Mouse (Mus musculus) MEL (cell line): ENCODE data around the gene Sema3a. TPM values are rescaled to one million over a fixed set of nuclear protein-coding genes. Genes with fewer than 3 reads are reported as not detected.

Experiments used
- DNase-seq: peaks from one replicate; pipeline ENCODE4 v3.0.0; 2011; ENCODE audit warnings: low read depth, low spot score
- H3K27ac ChIP-seq: 2 replicates; pipeline ENCODE4 v1.5.1; 2012; ENCODE audit warnings: low read depth, mild to moderate bottlenecking, control low read depth, low read length, moderate library complexity; ENCODE audit not compliant: control insufficient read depth
- H3K27me3 ChIP-seq, 2 experiments: fragments of 150-350 bp in 1 of 2; sonication (generic) in 1 of 2; 2 replicates each; pipeline ENCODE4 v1.6.1; 2012; ENCODE audit warnings: low read length in 2 of 2, mild to moderate bottlenecking in 2 of 2, improper control_type of control experiment in 1 of 2, moderate library complexity in 1 of 2; ENCODE audit not compliant: insufficient read depth in 2 of 2, control insufficient read depth in 1 of 2
- H3K36me3 ChIP-seq, 2 experiments: 2 replicates each; pipeline ENCODE4 v1.6.1; 2012 to 2014; ENCODE audit warnings: low read length in 2 of 2, improper control_type of control experiment in 1 of 2, inconsistent platforms in 1 of 2, mild to moderate bottlenecking in 1 of 2; ENCODE audit not compliant: insufficient read depth in 2 of 2, control insufficient read depth in 1 of 2
- H3K4me1 ChIP-seq, 2 experiments: fragments of 150-350 bp in 1 of 2; sonication (generic) in 1 of 2; 2 replicates each; pipeline ENCODE4 v1.6.1; 2012; ENCODE audit warnings: low read length in 2 of 2, improper control_type of control experiment in 1 of 2, mild to moderate bottlenecking in 1 of 2; ENCODE audit not compliant: insufficient read depth in 2 of 2, control insufficient read depth in 1 of 2
- H3K4me3 ChIP-seq, 2 experiments: fragments of 150-350 bp in 1 of 2; sonication (generic) in 1 of 2; 2 replicates each; pipeline ENCODE4 v1.5.1; 2012; ENCODE audit warnings: low read depth in 2 of 2, low read length in 2 of 2, mild to moderate bottlenecking in 2 of 2, moderate library complexity in 2 of 2, control low read depth in 1 of 2, improper control_type of control experiment in 1 of 2; ENCODE audit not compliant: control insufficient read depth in 1 of 2, insufficient read depth in 1 of 2
- H3K79me2 ChIP-seq: 2 replicates; pipeline ENCODE4 v1.6.1; 2012; ENCODE audit warnings: mild to moderate bottlenecking, low read length, moderate library complexity; ENCODE audit not compliant: control insufficient read depth, poor library complexity, insufficient read depth
- H3K9ac ChIP-seq: 2 replicates; pipeline ENCODE4 v1.6.1; 2012; ENCODE audit warnings: low read depth, mild to moderate bottlenecking, control low read depth, low read length, moderate library complexity; ENCODE audit not compliant: control insufficient read depth, poor library complexity, severe bottlenecking
- H3K9me3 ChIP-seq: fragments of 150-350 bp; sonication (generic); replicated peaks from 2 replicates; pipeline ENCODE4 v1.6.1; 2012; ENCODE audit warnings: mild to moderate bottlenecking, low read length, improper control_type of control experiment, moderate library complexity; ENCODE audit not compliant: insufficient read depth
- CHD2 ChIP-seq: IDR thresholded peaks from 2 replicates; pipeline ENCODE4 v1.6.1; 2011; ENCODE audit warnings: low read length, improper control_type of control experiment
- E2F4 ChIP-seq: IDR thresholded peaks from 2 replicates; pipeline ENCODE4 v1.6.1; 2011; ENCODE audit warnings: low read depth, low read length, improper control_type of control experiment, borderline replicate concordance
- ELF1 ChIP-seq: IDR thresholded peaks from 2 replicates; pipeline ENCODE4 v1.6.1; 2014; ENCODE audit warnings: low read depth, mild to moderate bottlenecking, inconsistent platforms, low read length, improper control_type of control experiment, moderate library complexity
- EP300 ChIP-seq, 2 experiments: IDR thresholded peaks; 2 replicates each; pipeline ENCODE4 v1.6.1; 2011; ENCODE audit warnings: improper control_type of control experiment in 2 of 2, low read length in 2 of 2, low read depth in 1 of 2, mild to moderate bottlenecking in 1 of 2
- ETS1 ChIP-seq: IDR thresholded peaks from 2 replicates; pipeline ENCODE4 v1.6.1; 2012; ENCODE audit warnings: low read depth, mild to moderate bottlenecking, inconsistent platforms, low read length, improper control_type of control experiment, moderate library complexity
- HCFC1 ChIP-seq: IDR thresholded peaks from 2 replicates; pipeline ENCODE4 v1.6.1; 2012; ENCODE audit warnings: low read depth, mild to moderate bottlenecking, inconsistent platforms, low read length, improper control_type of control experiment, moderate library complexity
- JUND ChIP-seq: IDR thresholded peaks from 2 replicates; pipeline ENCODE4 v1.6.1; 2011; ENCODE audit warnings: low read depth, mild to moderate bottlenecking, improper control_type of control experiment, low read length
- KAT2A ChIP-seq: conservative IDR thresholded peaks from 2 replicates; pipeline ENCODE4 v1.6.1; 2012; ENCODE audit warnings: low read depth, low read length, improper control_type of control experiment, inconsistent platforms
- MAX ChIP-seq: IDR thresholded peaks from 2 replicates; pipeline ENCODE4 v1.6.1; 2011; ENCODE audit warnings: low read length, improper control_type of control experiment
- MYB ChIP-seq: IDR thresholded peaks from 2 replicates; pipeline ENCODE4 v1.6.1; 2011; ENCODE audit warnings: mild to moderate bottlenecking, low read depth, low read length, improper control_type of control experiment
- MYC ChIP-seq: IDR thresholded peaks from 2 replicates; pipeline ENCODE4 v1.6.1; 2011; ENCODE audit warnings: low read depth, mild to moderate bottlenecking, low read length, improper control_type of control experiment, moderate library complexity
- NRF1 ChIP-seq: IDR thresholded peaks from 2 replicates; pipeline ENCODE4 v1.6.1; 2014; ENCODE audit warnings: low read depth, mild to moderate bottlenecking, inconsistent platforms, low read length, improper control_type of control experiment, moderate library complexity; ENCODE audit not compliant: poor library complexity, insufficient read depth, severe bottlenecking
- POLR2AphosphoS2 ChIP-seq: IDR thresholded peaks from 2 replicates; pipeline ENCODE4 v1.6.1; 2011; ENCODE audit warnings: low read length, improper control_type of control experiment
- RAD21 ChIP-seq: IDR thresholded peaks from 2 replicates; pipeline ENCODE4 v1.6.1; 2011; ENCODE audit warnings: mild to moderate bottlenecking, low read depth, low read length, improper control_type of control experiment
- RCOR1 ChIP-seq: IDR thresholded peaks from 2 replicates; pipeline ENCODE4 v1.6.1; 2012; ENCODE audit warnings: low read depth, mild to moderate bottlenecking, inconsistent platforms, low read length, improper control_type of control experiment
- TAL1 ChIP-seq: IDR thresholded peaks from 2 replicates; pipeline ENCODE4 v1.6.1; 2012; ENCODE audit warnings: mild to moderate bottlenecking, inconsistent platforms, low read length, moderate library complexity, mixed read lengths
- TBP ChIP-seq: IDR thresholded peaks from 2 replicates; pipeline ENCODE4 v1.8.0; 2011; ENCODE audit warnings: low read depth, low read length, improper control_type of control experiment
- USF1 ChIP-seq: IDR thresholded peaks from 2 replicates; pipeline ENCODE4 v1.6.1; 2014; ENCODE audit warnings: low read depth, mild to moderate bottlenecking, inconsistent platforms, low read length, improper control_type of control experiment, moderate library complexity
- ZKSCAN1 ChIP-seq: IDR thresholded peaks from 2 replicates; pipeline ENCODE4 v1.6.1; 2012; ENCODE audit warnings: low read depth, mild to moderate bottlenecking, inconsistent platforms, low read length, improper control_type of control experiment, moderate library complexity
- ZMIZ1 ChIP-seq: IDR thresholded peaks from 2 replicates; pipeline ENCODE4 v1.6.1; 2012; ENCODE audit warnings: low read depth, mild to moderate bottlenecking, inconsistent platforms, low read length, improper control_type of control experiment, moderate library complexity
- ZNF384 ChIP-seq: IDR thresholded peaks from 2 replicates; pipeline ENCODE4 v1.6.1; 2012; ENCODE audit warnings: low read depth, mild to moderate bottlenecking, inconsistent platforms, low read length, improper control_type of control experiment
- polyA plus RNA-seq, 2 experiments: library from polyadenylated mRNA; stranded (reverse) in 1 of 2; unstranded in 1 of 2; fragments of >175 nt in 1 of 2; fragments of >200 nt in 1 of 2; gene quantifications; 2 replicates each; pipeline versions ENCODE4 v1.2.1 to v1.2.4; 2012; ENCODE audit warnings: low replicate concordance in 2 of 2, low read depth in 1 of 2; ENCODE audit not compliant: insufficient read length in 2 of 2, insufficient read depth in 1 of 2, missing spikeins in 1 of 2
- total RNA-seq: library from RNA; depleted of rRNA; stranded (reverse); fragments of 300-350 nt; gene quantifications from 2 replicates; pipeline ENCODE4 v1.2.3, GENCODE M21; 2012

Sema3a gene
- total and polyA plus RNA-seq, 3 experiments: not detected

GRCm38 (mm10) chr5:13318728-13319429 lies 193.7 kb downstream of the Sema3a start:
- no peaks in the 10 kb centered on the region for H3K27me3 ChIP-seq
- H3K4me1 ChIP-seq: no peaks in the 10 kb centered on the region
- H3K9ac ChIP-seq: no peak overlapping the region
- no peak overlapping the region for H3K4me3 ChIP-seq
- no peaks in the 10 kb centered on the region for H3K79me2 ChIP-seq
- no peak overlapping the region for H3K27ac ChIP-seq
- no peaks in the 10 kb centered on the region for H3K9me3 ChIP-seq
- no peaks in the 10 kb centered on the region for H3K36me3 ChIP-seq
- DNase-seq: no peak
- TF ChIP-seq POLR2AphosphoS2 (no peak), RAD21 (no peak), KAT2A (no peak), ZKSCAN1 (no peak), EP300 (IDR thresholded peaks at IDR 0.05; ENCODE audit: low read depth in 1 of 2, low read length in 2 of 2) (no peak), ZMIZ1 (no peak), MAX (no peak), RCOR1 (no peak), E2F4 (no peak), TAL1 (no peak), NRF1 (no peak), USF1 (no peak), CHD2 (no peak), JUND (no peak), ZNF384 (no peak), HCFC1 (no peak), TBP (no peak), MYB (no peak), ETS1 (no peak)

- no peaks in the 10 kb centered on the region for H3K36me3 ChIP-seq
- H3K27me3 ChIP-seq: no peaks in the 10 kb centered on the region
- H3K4me1 ChIP-seq: no peaks in the 10 kb centered on the region
- no peak overlapping the region for H3K27ac ChIP-seq
- no peak for TF ChIP-seq MAX
- TF ChIP-seq RCOR1: no peak
- TF ChIP-seq TBP: no peak
- TF ChIP-seq MYC: no peak
- no peak for TF ChIP-seq ELF1
- TF ChIP-seq JUND: no peak
- DNase-seq: no peak
- no peaks in the 10 kb centered on the region for H3K79me2 ChIP-seq
- H3K9me3 ChIP-seq: no peaks in the 10 kb centered on the region
- H3K9ac ChIP-seq: no peak overlapping the region
- H3K4me3 ChIP-seq: no peak overlapping the region
These were observed 194.9 kb downstream of the Sema3a start for GRCm38 (mm10) chr5:13320138-13320537.
